Mouse (Mus musculus) lung, embryonic 14.5 days (tissue): ENCODE measurements around the gene Dek. TPM values are rescaled to one million over a fixed set of nuclear protein-coding genes. Genes with fewer than 3 reads are reported as not detected.

Experiments
- ATAC-seq: fragments of 200-750 bp; cut with Nextera tagmentation; 2 replicates; pipeline ENCODE4 v1.8.0; 2017; ENCODE audit warnings: mild to moderate bottlenecking, moderate TSS enrichment, moderate library complexity; ENCODE audit not compliant: insufficient read depth
- DNase-seq: peaks from one replicate; pipeline ENCODE4 v3.0.0-alpha.2; 2015
- H3K27ac ChIP-seq: fragments of 300-500 bp; sonication (generic); 2 replicates; pipeline ENCODE4 v1.5.1; 2014; ENCODE audit warnings: low read depth, mild to moderate bottlenecking, moderate library complexity
- H3K27me3 ChIP-seq: fragments of 300-500 bp; sonication (generic); 2 replicates; pipeline ENCODE4 v1.6.1; 2014; ENCODE audit warnings: low read length, control low read depth; ENCODE audit not compliant: insufficient read depth
- H3K36me3 ChIP-seq: fragments of 300-500 bp; sonication (generic); 2 replicates; pipeline ENCODE4 v1.6.1; 2014; ENCODE audit warnings: control low read depth; ENCODE audit not compliant: insufficient read depth
- H3K4me1 ChIP-seq: fragments of 300-500 bp; sonication (generic); 2 replicates; pipeline ENCODE4 v1.6.1; 2014; ENCODE audit warnings: antibody characterized with exemption, control low read depth; ENCODE audit not compliant: insufficient read depth
- H3K4me2 ChIP-seq: fragments of 300-500 bp; sonication (generic); 2 replicates; pipeline ENCODE4 v1.6.1; 2014; ENCODE audit warnings: mild to moderate bottlenecking
- H3K4me3 ChIP-seq: fragments of 300-500 bp; sonication (generic); 2 replicates; pipeline ENCODE4 v1.5.1; 2014; ENCODE audit warnings: low read depth, low read length
- H3K9ac ChIP-seq: fragments of 300-500 bp; sonication (generic); 2 replicates; pipeline ENCODE4 v1.6.1; 2014
- H3K9me3 ChIP-seq: fragments of 300-500 bp; sonication (generic); 2 replicates; pipeline ENCODE4 v1.6.1; 2016; ENCODE audit warnings: low read depth, low read length, control low read depth
- CTCF ChIP-seq: IDR thresholded peaks from 2 replicates; pipeline ENCODE4 v1.5.1; 2016; ENCODE audit warnings: antibody characterized with exemption, low read depth
- WGBS: fragments of 180-500 bp; shearing (Covaris S2); extraction: QIAGEN DNeasy Blood & Tissue Kit; methylation state at CpG from one replicate; pipeline ENCODE4 v1.1.7; 2014; 5-methylcytosine and 5-hydroxymethylcytosine counted together
- polyA plus RNA-seq: library from polyadenylated mRNA; unstranded; fragments of >200 nt; fragmentation: Nextera tagmentation; extraction: Ambion mirVana; gene quantifications from 2 replicates; pipeline ENCODE4 v1.2.1, GENCODE M21; 2014

The Dek gene
- polyA plus RNA-seq, 1 experiment from 2014 or later: 326 TPM

- Histone ChIP-seq H3K27me3 (no peaks in the 10 kb centered on the region), H3K27ac (no peak overlapping the region), H3K9me3 (no peaks in the 10 kb centered on the region), H3K4me2 (no peak overlapping the region), H3K36me3 (no peaks in the 10 kb centered on the region), H3K4me3 (no peak overlapping the region), H3K9ac (no peak overlapping the region), H3K4me1 (peaks cover 3% of the 10 kb centered on the region; the same call in 1 of the 2 replicates)
- TF ChIP-seq CTCF: no peak
- DNase-seq (no peak), ATAC-seq (no peak)
- 79% methylated on average over 3 of the region's 3 CpGs for WGBS
These were observed 5.2 kb upstream of the Dek start for GRCm38 (mm10) chr13:47111185-47111584.

- ATAC-seq (no peak), DNase-seq (no peak)
- H3K4me1 ChIP-seq: peaks cover 3% of the 10 kb centered on the region; the same call in 1 of the 2 replicates
- H3K36me3 ChIP-seq: no peaks in the 10 kb centered on the region
- H3K9me3 ChIP-seq: no peaks in the 10 kb centered on the region
- H3K4me3 ChIP-seq: no peak overlapping the region
- TF ChIP-seq CTCF: no peak
- H3K27ac ChIP-seq: no peak overlapping the region
- no peak overlapping the region for H3K9ac ChIP-seq
- 50% methylated on average over 2 of the region's 2 CpGs for WGBS
- no peak overlapping the region for H3K4me2 ChIP-seq
- H3K27me3 ChIP-seq: no peaks in the 10 kb centered on the region
These were observed 3.2 kb upstream of the Dek start for GRCm38 (mm10) chr13:47109239-47109638.

GRCm38 (mm10) chr13:47106580-47106888 is 533 bp upstream of the Dek start:
- 1% methylated on average over 20 of the region's 20 CpGs for WGBS
- Histone ChIP-seq H3K36me3 (peaks cover 7% of the 10 kb centered on the region), H3K9me3 (no peaks in the 10 kb centered on the region), H3K27ac (peak overlapping the region; percentile 100), H3K4me1 (0 out of 2 replicates have a peak, but pooled peaks cover 3% of the 10 kb centered on the region), H3K27me3 (no peaks in the 10 kb centered on the region), H3K4me2 (peak overlapping the region; percentile 89), H3K9ac (peak overlapping the region; percentile 95), H3K4me3 (peak overlapping the region; percentile 86)
- ATAC-seq: peak; percentile 14; the same call in 1 of the 2 replicates
- TF ChIP-seq CTCF: no peak
- no peak for DNase-seq

- TF ChIP-seq CTCF: no peak
- H3K9ac ChIP-seq: peak overlapping the region; percentile 95
- peak overlapping the region; percentile 86 for H3K4me3 ChIP-seq
- H3K9me3 ChIP-seq: no peaks in the 10 kb centered on the region
- peaks cover 20% of the 10 kb centered on the region for H3K36me3 ChIP-seq
- no peaks in the 10 kb centered on the region for H3K27me3 ChIP-seq
- peak overlapping the region; percentile 89 for H3K4me2 ChIP-seq
- ATAC-seq: no peak
- H3K27ac ChIP-seq: peak overlapping the region; percentile 100
- DNase-seq: peak; percentile 71
- WGBS: 0% methylated on average over 25 of the region's 25 CpGs
- H3K4me1 ChIP-seq: 0 out of 2 replicates have a peak, but pooled peaks cover 3% of the 10 kb centered on the region
These were observed 1.0 kb downstream of the Dek start for GRCm38 (mm10) chr13:47104856-47105541.

- H3K4me3 ChIP-seq: peak overlapping the region; percentile 86
- H3K27me3 ChIP-seq: no peaks in the 10 kb centered on the region
- no peak for TF ChIP-seq CTCF
- WGBS: 11% methylated on average over 2 of the region's 2 CpGs
- H3K36me3 ChIP-seq: peaks cover 27% of the 10 kb centered on the region
- H3K9me3 ChIP-seq: no peaks in the 10 kb centered on the region
- 0 out of 2 replicates have a peak, but pooled peaks cover 3% of the 10 kb centered on the region for H3K4me1 ChIP-seq
- H3K4me2 ChIP-seq: peak overlapping the region; percentile 89
- no peak overlapping the region for H3K27ac ChIP-seq
- DNase-seq (peak; percentile 42), ATAC-seq (no peak)
- peak overlapping the region; percentile 95 for H3K9ac ChIP-seq
These were observed 1.9 kb downstream of the Dek start for GRCm38 (mm10) chr13:47104146-47104545.

- Histone ChIP-seq H3K9me3 (no peaks in the 10 kb centered on the region), H3K9ac (no peak overlapping the region), H3K27me3 (no peaks in the 10 kb centered on the region), H3K4me1 (0 out of 2 replicates have a peak, but pooled peaks cover 3% of the 10 kb centered on the region), H3K27ac (no peak overlapping the region), H3K4me3 (no peak overlapping the region), H3K4me2 (no peak overlapping the region), H3K36me3 (peaks cover 60% of the 10 kb centered on the region)
- no peak for ATAC-seq
- WGBS: 88% methylated on average over 2 of the region's 2 CpGs
- no peak for TF ChIP-seq CTCF
- DNase-seq: no peak
These were observed 5.4 kb downstream of the Dek start for GRCm38 (mm10) chr13:47100587-47100986.

- 0 out of 2 replicates have a peak, but pooled peaks cover 3% of the 10 kb centered on the region for H3K4me1 ChIP-seq
- peaks cover 73% of the 10 kb centered on the region for H3K36me3 ChIP-seq
- DNase-seq: no peak
- WGBS: 67% methylated on average over 7 of the region's 7 CpGs
- no peak for ATAC-seq
- no peak overlapping the region for H3K9ac ChIP-seq
- TF ChIP-seq CTCF: no peak
- H3K9me3 ChIP-seq: no peaks in the 10 kb centered on the region
- no peaks in the 10 kb centered on the region for H3K27me3 ChIP-seq
- no peak overlapping the region for H3K4me2 ChIP-seq
- no peak overlapping the region for H3K4me3 ChIP-seq
- H3K27ac ChIP-seq: no peak overlapping the region
These were observed 6.7 kb downstream of the Dek start for GRCm38 (mm10) chr13:47099265-47099664.
